Mouse (Mus musculus): Measurements from ENCODE around the gene Mcee.

The Mcee gene

DNA sequence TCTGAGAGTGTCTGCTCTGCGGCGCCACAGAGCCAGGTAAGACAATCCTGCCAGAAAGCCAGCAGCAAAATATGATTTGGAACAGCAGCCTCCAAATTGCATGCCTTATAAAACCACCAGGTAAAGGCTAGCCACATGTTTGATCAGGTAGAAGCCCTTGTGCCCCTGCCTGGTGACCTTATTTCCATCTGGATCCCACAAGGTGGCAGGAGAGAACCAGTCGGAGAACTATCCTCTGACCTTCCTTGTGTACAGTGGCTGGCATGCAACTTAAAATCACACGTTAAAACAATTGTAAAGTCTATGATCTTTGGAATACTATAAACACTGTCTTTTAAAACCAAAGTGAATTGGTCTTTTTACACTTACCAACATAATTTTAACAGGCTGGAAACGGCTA is 32.5 kb downstream of the Mcee start:
- no peak for DNase-seq (ENCODE audit: extremely low read depth, low read depth, low spot score)

DNA sequence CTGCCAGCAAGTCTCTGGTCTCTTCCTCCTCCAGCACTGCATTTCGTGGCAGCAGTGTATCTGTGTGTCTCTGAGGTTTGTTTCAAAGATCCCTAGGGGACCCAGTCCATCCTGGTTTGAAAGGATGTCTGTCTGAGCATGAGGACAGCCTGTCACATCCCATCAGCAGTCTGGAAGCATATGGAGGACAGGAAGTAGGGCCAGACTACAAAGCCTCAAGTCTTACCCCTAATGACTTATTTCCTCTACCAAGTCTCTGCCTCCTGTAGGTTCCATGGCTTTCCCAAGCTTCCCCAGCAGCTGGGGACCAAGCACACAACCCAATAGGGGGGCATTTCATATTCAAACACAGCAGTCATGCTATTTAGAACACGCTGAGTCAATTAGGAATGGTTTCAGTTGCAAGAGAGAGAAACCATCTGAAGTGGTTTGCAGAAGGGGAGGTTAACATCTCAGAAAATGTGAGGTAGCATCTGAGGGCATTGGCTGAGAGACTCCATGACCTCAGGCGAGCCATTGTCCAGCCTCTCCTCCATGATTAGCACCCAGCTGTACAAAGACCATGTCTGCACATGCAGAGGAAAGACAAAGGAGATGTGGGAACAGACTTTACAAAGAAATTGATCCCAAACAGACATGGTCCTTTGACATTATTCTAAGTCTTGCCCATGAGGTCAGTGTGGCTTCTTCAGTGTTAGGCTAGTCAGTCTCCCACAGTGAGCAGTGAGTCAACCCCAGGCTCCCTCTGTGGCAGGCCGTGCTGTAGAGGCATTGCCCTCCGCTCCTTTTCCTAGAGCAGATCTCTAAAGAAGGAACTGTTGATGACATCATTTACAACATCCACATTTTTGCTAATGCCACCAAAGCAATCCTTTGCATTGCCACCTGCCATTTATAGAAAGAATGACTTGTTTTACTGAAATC is 47.5 kb downstream of the Mcee start:
- DNase-seq (ENCODE audit: extremely low read depth, low read depth, low spot score), result no peak

DNA sequence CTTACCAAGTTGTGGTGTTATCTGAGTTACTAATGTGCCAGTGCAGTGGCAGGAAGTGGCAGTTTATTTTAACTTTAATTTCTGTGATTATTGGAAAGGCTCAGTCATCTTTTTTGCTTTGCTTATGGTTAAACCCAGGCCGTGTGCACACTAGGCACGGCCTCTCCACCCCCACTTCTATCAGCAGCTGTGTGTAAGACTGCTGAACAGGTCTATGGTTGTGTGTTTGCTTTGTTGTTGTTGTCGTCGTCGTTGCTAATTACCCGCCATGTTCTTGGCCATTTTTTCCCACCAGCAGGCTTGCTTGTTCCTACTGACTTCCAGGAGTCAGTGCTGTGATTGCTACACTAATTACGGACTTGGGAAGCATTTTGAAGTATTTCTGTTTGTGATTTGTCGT is 48.1 kb downstream of the Mcee start:
- DNase-seq (ENCODE audit: extremely low read depth, low read depth, low spot score), result no peak

DNA sequence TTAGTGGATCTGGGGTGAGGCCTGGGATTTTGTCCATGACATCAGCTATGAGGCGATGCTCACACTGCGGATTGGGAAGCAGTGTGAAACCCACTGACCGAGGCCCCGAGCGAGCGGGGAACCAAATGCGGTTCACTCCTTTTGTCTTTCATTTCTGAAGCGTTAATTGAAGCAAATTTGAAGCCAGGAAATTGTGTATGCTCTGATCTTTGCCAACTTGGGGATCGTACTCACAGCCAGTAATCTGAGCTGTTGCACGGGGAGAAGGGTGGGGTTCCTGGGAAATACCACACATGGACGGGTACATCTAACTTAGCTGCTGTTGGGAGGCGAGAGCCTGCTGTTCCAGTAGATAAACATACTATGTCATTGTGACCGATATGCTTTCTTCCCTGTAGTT is 58.2 kb downstream of the Mcee start:
- DNase-seq (ENCODE audit: extremely low read depth, low read depth, low spot score), result no peak

DNA sequence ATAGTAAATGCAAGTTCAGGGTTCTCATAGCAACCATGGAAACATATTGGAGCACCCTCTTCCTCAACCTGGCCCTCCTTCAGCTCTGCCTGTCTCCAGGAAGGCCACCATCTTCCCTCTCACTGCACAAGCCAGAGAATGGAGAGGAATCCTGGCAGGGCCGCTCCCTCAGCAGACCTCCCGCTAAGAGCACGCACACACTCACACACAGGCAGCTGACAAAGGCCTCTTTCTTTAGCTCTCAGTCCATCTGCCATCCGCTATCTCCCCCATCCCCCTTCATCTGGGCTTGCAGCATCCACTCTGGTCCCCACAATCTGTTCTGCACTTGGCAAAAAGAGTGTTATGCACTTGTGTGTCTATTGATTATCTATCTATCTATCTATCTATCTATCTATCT is 59.0 kb downstream of the Mcee start:
- DNase-seq (ENCODE audit: extremely low read depth, low read depth, low spot score), result no peak

DNA sequence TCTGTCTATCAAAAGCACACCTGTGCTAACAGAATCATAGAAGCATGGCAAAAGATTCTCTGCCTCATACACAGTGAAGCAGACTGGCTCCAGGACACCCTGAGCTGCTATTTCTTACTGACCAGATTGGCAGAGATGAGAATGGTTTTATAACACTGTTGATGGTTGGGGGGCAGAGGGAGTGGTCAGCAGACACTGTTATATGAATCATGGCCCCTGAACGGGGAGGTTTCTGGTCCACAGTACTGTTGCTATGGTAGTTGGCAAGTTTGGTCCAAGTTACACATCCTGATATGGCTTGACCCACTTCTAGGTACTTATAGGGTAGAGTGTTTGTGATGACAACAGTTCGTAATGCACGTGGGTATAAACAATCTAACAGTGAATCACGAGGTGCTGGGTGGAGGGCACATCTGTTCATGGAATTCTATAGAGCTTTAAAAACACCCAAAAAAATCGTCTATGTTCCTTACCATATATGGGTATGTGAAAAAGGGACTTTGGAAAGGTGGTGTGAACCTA is 59.5 kb downstream of the Mcee start:
- DNase-seq (ENCODE audit: extremely low read depth, low read depth, low spot score), result no peak

DNA sequence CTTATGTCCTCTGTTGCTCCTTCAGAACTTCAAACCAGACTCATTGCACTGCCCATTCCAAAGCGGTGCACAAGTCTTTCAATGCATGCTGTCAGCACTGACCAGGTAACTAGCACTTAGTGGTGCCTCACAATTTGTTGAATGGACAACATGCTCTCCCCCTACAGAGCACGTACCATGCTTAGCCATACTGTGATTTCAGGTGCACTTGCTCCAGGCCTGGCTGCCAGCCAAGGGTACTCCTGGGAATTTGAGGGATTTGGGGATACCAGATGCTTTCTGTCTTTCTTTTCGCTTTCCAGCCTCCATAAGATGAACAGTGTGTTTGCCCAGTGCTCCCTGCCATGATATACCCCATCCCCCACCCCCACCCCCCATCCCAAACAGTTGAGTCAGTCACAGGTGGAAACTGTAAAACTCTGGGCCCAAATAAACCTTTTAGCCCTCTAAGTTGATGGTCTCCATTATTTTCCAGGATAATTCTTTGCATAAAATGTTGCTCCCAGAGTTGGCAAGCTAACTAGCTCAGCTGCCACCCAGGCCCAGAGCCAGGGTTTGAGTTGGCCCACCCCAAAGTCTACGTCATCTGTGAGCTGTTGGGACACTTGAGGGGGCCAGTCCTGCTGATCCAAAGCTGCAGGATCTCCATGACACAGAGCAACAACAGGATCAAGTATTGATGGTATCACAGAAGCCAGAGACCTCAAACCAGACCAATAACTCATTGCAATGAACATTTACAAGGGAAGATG is 60.2 kb downstream of the Mcee start:
- no peak for DNase-seq (ENCODE audit: extremely low read depth, low read depth, low spot score)

DNA sequence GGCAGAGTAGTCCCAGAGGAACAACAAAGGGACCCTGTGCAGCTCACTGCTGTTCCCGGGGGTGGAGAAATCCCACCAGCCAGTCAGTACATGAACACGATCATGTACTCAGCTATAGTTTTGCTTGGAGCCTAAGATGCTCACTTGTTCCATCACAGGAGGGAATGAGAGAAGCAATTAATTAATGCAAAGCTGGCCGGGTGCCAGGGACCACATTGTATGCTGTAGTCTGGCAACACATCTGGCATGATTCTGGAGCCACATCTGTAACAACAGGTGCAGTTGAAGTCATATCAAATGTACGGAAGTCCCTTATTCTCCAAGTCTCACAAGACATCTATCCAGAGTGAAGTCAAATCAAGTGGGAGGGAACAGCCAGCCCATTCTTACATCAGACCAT is 63.8 kb downstream of the Mcee start:
- no peak for DNase-seq (ENCODE audit: extremely low read depth, low read depth, low spot score)

DNA sequence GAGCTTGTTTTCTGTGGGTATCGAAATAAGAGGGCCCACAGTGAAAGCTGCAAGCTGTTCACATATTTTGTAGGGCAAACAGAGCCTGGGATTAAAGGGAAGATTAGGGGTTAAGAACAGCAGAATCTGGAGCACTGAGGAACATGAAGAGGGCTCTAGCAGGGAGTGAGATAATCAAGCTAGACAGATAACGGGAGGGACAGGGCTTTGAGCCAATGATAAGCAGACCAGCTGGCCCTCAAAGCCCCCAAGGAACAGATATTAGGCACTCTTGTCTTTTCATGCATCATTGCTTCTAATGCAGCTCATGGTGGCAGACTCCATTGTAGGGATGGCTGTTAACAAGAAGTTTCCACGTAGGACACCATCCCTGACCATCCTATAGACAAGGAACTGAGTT is 64.3 kb downstream of the Mcee start:
- DNase-seq (ENCODE audit: extremely low read depth, low read depth, low spot score), result no peak

DNA sequence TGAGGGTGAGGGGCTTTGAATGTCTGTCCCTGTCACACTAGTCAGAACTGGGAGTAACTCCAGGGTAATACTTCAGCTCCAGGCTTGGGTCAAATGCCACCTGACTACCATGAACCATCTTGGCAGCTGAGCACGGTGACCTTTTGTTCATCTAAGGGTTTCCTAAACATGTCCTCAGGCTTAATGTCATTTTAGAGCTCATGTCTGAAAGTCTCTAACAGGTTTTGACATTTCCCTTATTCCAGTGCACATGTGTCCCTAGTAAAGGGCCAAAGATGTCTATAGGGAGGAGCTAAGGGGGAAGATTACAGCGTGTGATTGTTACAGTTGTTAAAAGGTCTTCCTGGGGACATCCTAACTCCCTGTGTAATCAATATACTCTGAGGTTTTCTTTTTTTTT is 65.4 kb downstream of the Mcee start:
- DNase-seq (ENCODE audit: extremely low read depth, low read depth, low spot score), result no peak

All from fat pad, adult 2 months (tissue).